Mouse (Mus musculus): ENCODE measurements around the gene Bcas3.

DNA sequence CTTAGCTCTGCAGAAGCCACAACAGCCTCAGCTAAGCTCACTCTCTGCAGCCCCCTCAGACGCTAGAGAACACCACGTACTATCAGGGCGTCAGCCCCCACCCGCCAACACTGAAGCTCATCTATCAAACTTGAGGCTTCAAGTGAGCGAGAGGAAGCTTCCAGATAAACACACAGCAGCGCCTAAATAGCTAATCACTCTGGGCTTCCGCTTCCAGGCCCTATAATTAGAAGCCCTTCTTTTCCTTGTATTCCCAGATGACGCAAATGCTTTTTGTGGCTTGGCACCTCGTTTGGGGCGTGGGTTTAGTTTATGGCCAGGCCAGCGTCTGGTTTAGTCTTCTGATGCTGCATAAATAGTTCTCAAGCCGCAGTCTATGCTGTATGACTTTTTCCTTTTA, 139.3 kb downstream of the Bcas3 start:
- no peak for TF ChIP-seq CTCF (IDR thresholded peaks at IDR 0.05; ENCODE audit: low read depth, low read length)
- TF ChIP-seq POLR2A (IDR thresholded peaks at IDR 0.05; ENCODE audit: borderline replicate concordance, low read depth, low read length): no peak
